Mouse (Mus musculus) ES-Bruce4 (cell line): Measurements from ENCODE around the gene Lhx1. TPM values are rescaled to one million over a fixed set of nuclear protein-coding genes. Genes with fewer than 3 reads are reported as not detected.

Experiments used
- H3K27ac ChIP-seq: 2 replicates; pipeline ENCODE4 v1.5.1; 2012; ENCODE audit warnings: low read length, inconsistent platforms; ENCODE audit not compliant: insufficient read depth
- H3K27me3 ChIP-seq: 2 replicates; pipeline ENCODE4 v1.6.1; 2012; ENCODE audit warnings: mild to moderate bottlenecking, low read length, inconsistent platforms; ENCODE audit not compliant: control insufficient read depth, poor library complexity, insufficient read depth, severe bottlenecking
- H3K36me3 ChIP-seq: 2 replicates; pipeline ENCODE4 v1.6.1; 2012; ENCODE audit warnings: inconsistent platforms, mild to moderate bottlenecking, low read length, moderate library complexity; ENCODE audit not compliant: control insufficient read depth, poor library complexity, insufficient read depth, severe bottlenecking
- H3K4me1 ChIP-seq: one replicate; pipeline ENCODE4 v1.8.1; 2011; ENCODE audit warnings: low read length; ENCODE audit not compliant: control insufficient read depth, insufficient read depth
- H3K4me3 ChIP-seq: 2 replicates; pipeline ENCODE4 v1.5.1; 2011; ENCODE audit warnings: low read depth, mild to moderate bottlenecking, low read length
- H3K9ac ChIP-seq: 2 replicates; pipeline ENCODE4 v1.6.1; 2012; ENCODE audit warnings: low read depth, mild to moderate bottlenecking, inconsistent platforms; ENCODE audit not compliant: poor library complexity, severe bottlenecking
- H3K9me3 ChIP-seq: replicated peaks from 2 replicates; pipeline ENCODE4 v1.6.1; 2012; ENCODE audit warnings: mild to moderate bottlenecking, low read length, inconsistent platforms; ENCODE audit not compliant: control insufficient read depth, poor library complexity, insufficient read depth, severe bottlenecking
- CTCF ChIP-seq: IDR thresholded peaks from one replicate; pipeline ENCODE4 v1.8.1; 2011; ENCODE audit warnings: low read depth, low read length
- EP300 ChIP-seq: IDR thresholded peaks from 2 replicates; pipeline ENCODE4 v1.6.1; 2011; ENCODE audit warnings: low read depth, low read length; ENCODE audit not compliant: insufficient read depth
- POLR2A ChIP-seq: IDR thresholded peaks from one replicate; pipeline ENCODE4 v1.8.1; 2011; ENCODE audit warnings: low read length; ENCODE audit not compliant: insufficient read depth
- polyA plus RNA-seq: library from polyadenylated mRNA; stranded (reverse); fragments of >200 nt; gene quantifications from 2 replicates; pipeline ENCODE4 v1.2.4, GENCODE M21; 2011; ENCODE audit warnings: low read depth; ENCODE audit not compliant: missing spikeins, insufficient read depth, insufficient read length

Gene Lhx1
- polyA plus RNA-seq, 1 experiment = 1.5 TPM

GRCm38 (mm10) chr11:84529797-84530703 lies 4.7 kb upstream of the Lhx1 start:
- Histone ChIP-seq H3K9me3 (no peaks in the 10 kb centered on the region), H3K4me3 (no peak overlapping the region), H3K9ac (no peak overlapping the region), H3K27me3 (peaks cover 49% of the 10 kb centered on the region), H3K27ac (no peak overlapping the region), H3K36me3 (no peaks in the 10 kb centered on the region), H3K4me1 (no peaks in the 10 kb centered on the region)
- TF ChIP-seq EP300 = no peak
- TF ChIP-seq CTCF = no peak
- no peak for TF ChIP-seq POLR2A

- Histone ChIP-seq H3K9ac (no peak overlapping the region), H3K36me3 (no peaks in the 10 kb centered on the region), H3K4me3 (no peak overlapping the region), H3K27me3 (peaks cover 57% of the 10 kb centered on the region), H3K27ac (no peak overlapping the region), H3K4me1 (no peaks in the 10 kb centered on the region), H3K9me3 (no peaks in the 10 kb centered on the region)
- TF ChIP-seq CTCF (no peak), POLR2A (no peak), EP300 (no peak)
Measured at GRCm38 (mm10) chr11:84529143-84529755, 3.9 kb upstream of the Lhx1 start.

- Histone ChIP-seq H3K9me3 (no peaks in the 10 kb centered on the region), H3K36me3 (no peaks in the 10 kb centered on the region), H3K4me1 (no peaks in the 10 kb centered on the region), H3K9ac (no peak overlapping the region), H3K27ac (no peak overlapping the region), H3K27me3 (peaks cover 73% of the 10 kb centered on the region), H3K4me3 (no peak overlapping the region)
- no peak for TF ChIP-seq POLR2A
Measured at GRCm38 (mm10) chr11:84526976-84527860, 1.9 kb upstream of the Lhx1 start.

GRCm38 (mm10) chr11:84526451-84526850 lies 1.1 kb upstream of the Lhx1 start:
- Histone ChIP-seq H3K9me3 (no peaks in the 10 kb centered on the region), H3K27me3 (peaks cover 80% of the 10 kb centered on the region), H3K36me3 (no peaks in the 10 kb centered on the region), H3K4me1 (no peaks in the 10 kb centered on the region), H3K27ac (no peak overlapping the region), H3K4me3 (peak overlapping the region; percentile 62), H3K9ac (no peak overlapping the region)
- no peak for TF ChIP-seq POLR2A
- TF ChIP-seq CTCF = no peak
- no peak for TF ChIP-seq EP300

GRCm38 (mm10) chr11:84524511-84525270 lies 644 bp downstream of the Lhx1 start:
- Histone ChIP-seq H3K27ac (no peak overlapping the region), H3K27me3 (peaks cover 84% of the 10 kb centered on the region), H3K4me3 (peak overlapping the region; percentile 62), H3K9ac (no peak overlapping the region; the same call in 1 of the 2 replicates), H3K4me1 (no peaks in the 10 kb centered on the region), H3K36me3 (no peaks in the 10 kb centered on the region), H3K9me3 (no peaks in the 10 kb centered on the region)
- TF ChIP-seq POLR2A (no peak), EP300 (no peak), CTCF (no peak)
